Mouse (Mus musculus) lung, postnatal 25 days (tissue): ENCODE results near the gene Tmem110.

Source experiments
- DNase-seq: peaks from one replicate; pipeline ENCODE4 v3.0.0; 2022; ENCODE audit warnings: low spot score

Tmem110 gene

DNA sequence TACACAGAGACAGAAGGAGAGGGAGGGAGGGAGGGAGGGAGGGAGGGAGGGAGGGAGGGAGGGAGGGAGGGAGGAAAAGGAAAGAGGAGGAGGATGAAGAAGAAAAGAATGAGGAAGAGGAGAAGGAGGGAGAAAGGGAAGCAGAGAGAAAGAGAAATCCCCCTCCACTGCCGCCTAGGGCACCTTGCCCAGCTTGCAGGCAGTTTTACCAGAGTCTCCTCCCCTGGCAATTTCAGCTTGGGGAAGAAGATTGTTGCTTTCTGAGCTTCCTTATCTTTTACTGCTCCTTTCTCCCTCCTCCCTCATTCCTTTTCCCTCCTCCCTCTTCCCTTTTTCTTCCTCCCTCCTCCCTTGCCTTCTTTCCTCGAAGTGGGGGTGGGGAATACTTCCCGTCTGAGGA, 77.6 kb downstream of the Tmem110 start:
- no peak for DNase-seq

DNA sequence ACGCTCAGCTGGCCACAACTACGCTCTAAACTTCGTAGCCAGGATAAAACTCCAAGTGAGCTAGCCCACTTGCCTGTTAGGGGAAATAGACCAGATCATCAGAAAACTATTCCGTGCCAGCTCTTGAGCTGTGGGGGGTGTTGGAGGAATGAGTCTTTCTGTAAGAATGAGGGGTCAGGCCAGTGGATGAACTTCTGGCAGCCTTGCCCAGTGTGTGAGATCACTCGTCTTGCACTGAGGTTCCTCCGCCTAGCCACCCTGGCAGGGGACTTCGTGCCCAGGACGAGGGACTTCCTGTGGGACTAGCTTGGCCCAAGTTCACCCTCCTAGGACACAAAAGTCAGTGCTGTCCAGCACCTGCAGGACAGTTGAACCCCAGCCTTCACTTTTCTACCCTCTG, 78.9 kb downstream of the Tmem110 start:
- no peak for DNase-seq

DNA sequence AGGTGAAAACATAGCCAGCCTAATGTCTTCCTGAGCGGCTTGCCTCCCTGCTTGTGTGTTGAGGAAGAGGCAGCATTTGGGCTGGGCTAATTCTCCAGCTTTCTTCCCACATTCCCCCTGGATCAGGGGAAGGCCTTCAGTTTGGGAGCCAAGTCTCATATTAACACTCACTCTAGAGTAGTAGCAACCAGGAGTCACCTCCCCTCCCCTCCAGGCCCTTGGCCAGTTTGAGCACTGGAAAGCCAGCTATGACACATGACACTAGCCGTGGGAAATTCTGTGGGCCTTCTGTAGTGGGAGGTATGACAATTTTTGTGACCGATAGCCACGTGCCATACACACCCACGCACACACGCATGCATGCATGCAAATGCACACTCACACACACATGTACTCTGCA, 80.6 kb downstream of the Tmem110 start:
- no peak for DNase-seq

DNA sequence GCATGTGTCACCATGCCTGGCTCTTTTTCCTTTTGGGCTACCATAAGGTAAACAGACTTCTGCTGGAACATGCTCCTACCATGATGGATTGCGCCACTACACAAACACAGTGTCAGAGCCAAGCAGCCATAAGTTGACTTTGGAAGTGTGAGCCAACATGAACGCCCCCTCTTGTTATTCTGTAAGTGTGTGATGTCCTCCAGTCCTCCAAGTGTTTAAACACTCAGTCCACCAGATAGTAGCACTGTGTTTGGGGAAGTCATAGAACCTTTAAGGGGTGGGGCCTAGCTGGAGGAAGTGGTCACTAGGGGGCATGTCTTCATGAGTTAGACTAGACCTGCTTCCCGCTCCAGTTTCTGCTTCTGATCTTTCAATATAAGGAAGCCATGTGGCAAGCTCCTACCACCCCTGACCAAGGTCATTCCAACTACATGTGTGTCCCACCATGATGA, 82.5 kb downstream of the Tmem110 start:
- peak; percentile 88 for DNase-seq

DNA sequence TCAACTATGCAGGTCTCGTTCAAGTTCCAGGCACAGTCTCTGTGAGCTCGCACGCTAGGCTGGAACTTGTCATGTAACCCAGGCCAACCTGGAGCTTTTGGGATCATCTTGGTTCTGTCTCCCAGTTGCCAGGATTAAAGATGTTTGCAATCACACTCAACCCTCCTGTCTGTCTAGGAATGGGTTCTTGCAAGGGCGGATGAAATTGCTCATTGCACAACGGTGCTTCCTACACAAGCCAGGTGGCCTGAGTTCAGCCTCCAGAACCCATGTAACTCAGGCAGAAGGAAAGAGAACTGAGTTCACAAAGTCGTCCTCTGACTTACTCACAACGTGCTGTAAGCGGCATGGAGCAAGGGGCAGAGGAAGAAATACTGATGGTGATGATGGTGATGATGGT, 85.8 kb downstream of the Tmem110 start:
- DNase-seq, result peak; percentile 52

DNA sequence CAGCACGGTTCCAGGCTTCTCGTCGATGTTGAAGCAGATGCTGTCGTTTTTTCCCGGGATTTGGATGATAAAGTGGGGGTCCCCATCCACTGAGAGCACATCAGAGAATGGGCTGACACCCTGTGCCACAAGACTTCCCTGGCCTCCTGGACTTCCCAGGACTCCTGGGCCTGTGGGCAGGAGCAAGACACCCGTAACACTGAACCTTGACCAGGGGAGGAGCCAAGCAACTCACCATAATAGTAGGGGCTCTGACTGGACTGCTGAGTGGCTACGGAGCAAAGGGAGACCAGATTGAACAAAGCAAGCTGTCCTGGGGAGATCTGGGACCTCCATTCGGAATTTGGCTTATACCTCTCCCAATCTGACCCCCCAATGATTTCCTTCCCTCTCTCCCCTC, 87.3 kb downstream of the Tmem110 start:
- no peak for DNase-seq

DNA sequence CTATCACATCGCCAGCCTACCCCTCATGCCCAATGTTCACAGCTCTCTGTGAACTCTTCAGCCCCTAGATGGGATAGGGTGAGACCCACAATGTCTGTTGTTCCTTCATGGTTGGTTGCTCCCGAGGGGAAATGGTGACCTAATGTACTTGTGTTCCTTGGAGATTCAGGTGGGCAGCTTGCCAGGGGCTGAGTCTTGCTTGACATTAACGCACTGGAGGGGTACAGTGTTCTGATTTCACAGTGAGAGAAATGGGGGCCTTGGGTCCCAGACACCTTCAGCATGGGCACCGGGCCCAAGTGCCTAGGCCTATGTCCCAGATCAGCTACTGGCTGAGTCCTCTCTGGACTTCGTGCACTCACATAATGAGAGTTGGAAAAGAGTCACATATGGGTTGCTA, 88.0 kb downstream of the Tmem110 start:
- no peak for DNase-seq

DNA sequence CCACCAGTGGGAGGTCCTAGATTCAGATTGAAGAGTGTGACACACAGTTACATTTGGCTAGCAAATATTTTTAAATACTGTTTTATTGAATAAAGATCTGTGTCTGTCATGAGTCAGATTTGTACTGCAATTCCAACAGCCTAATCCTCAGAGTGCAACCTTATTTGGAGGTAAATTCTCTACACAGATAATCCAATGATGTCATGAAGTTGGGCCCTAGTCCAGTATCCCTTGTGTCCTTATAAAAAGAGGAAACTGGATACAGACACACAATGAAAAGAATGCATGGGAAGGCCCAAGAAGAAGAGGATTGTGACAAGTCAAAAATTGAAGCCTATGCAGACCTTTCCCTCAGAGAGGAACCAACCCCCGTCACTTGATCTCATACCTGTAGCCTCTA, 91.1 kb downstream of the Tmem110 start:
- DNase-seq, result no peak

DNA sequence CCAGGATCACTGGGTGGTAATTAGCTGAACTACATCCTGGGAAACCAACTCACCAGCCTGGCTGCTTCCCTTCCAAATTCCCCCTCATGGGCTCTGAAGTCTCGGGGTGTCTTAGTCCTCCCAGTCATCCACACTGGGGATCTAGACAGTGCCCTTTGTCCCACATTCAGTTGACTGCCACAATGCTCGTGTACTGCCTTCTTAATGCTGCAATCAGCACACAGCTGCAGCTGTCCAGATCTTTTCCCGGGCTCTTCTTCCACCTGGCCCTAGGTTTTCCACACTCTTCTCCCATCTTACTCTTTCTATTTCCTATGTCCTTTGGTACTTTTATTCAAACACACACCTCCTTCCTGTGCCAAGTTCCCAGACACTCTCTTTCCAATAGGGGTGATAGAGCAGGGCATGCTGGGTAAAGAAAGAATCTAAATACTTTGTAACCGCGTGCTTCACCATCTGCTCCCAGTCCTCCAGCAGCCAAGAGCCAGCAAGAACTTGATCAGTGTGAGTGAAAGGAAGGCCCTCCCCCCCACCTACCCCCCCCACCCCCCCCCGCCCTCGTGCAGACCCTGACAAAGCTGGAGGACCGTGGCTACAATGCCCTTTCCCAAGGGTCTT, 96.8 kb downstream of the Tmem110 start:
- DNase-seq, result no peak

DNA sequence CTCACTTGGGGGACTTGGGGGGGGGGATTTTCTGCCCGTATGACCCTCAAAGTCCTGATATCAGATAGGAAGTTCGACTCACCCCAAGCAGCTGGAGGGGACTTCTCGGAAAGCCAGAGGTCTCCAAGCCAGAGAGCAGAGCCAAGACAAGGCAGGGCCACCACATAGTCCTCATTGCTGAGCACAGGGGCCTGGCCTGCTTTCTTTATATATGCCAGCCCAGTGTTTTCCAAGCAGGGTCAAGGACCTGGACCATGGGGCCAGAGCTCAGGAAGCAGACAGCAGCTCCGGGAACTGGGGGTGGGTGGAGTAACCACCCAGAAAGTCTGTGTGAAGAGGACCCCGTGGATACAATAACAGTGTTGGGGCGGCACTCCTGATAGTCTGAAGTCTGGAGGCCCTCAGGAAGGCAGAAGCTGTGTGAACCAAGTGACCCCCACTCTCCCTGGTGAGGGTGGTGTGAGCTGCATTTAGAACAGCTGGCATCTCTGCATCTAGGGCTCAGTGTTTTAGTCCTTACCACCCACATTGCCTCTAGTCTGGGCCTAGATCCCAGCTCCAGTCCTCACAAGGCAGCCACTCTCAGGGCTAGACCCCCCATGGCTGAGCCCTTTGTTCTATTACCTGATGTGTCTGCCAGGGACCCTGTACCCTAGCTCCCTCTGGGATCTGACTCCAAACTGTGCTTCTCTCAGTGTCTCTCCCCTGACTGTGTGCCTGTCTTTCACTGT, 98.2 kb downstream of the Tmem110 start, which contains the start of gene Itih3:
TSS of gene Itih3 (minus strand) at position 386 of the 731 bp plus-strand sequence.
- no peak for DNase-seq

DNA sequence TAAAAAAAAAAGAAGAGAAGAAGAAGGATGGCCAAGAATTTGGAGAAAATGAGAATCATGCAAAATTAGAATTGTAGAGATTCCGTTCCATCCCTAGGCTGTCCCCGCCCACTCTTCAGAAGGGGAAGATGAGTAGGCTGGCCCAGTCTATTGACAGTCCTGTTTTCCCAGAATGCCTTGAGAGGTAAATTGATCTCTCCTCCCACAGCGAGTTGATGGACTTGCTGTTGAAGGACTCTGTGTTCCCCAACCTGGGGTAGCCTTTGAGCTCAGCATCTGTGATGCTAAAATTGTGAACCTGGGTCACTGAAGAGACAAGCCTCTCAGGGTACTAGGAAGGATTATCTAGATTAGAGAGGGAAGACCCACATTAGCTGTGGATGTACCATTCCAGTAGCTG, 100.1 kb downstream of the Tmem110 start:
- no peak for DNase-seq
